Mouse (Mus musculus) myocyte (in vitro differentiated cells): ENCODE data around the gene Wars. TPM values are rescaled to one million over a fixed set of nuclear protein-coding genes. Genes with fewer than 3 reads are reported as not detected.

Experiments used
- H3K27me3 ChIP-seq: one replicate; pipeline ENCODE4 v1.6.1; 2011; ENCODE audit not compliant: control insufficient read depth, insufficient read depth, insufficient read length
- H3K36me3 ChIP-seq: one replicate; pipeline ENCODE4 v1.6.1; 2011; ENCODE audit not compliant: control insufficient read depth, insufficient read depth
- H3K4me2 ChIP-seq: one replicate; pipeline ENCODE4 v1.6.1; 2011; ENCODE audit warnings: low read depth, control low read depth
- H3K4me3 ChIP-seq: one replicate; pipeline ENCODE4 v1.5.1; 2011; ENCODE audit warnings: mild to moderate bottlenecking, control low read depth, moderate library complexity
- H3K79me2 ChIP-seq: one replicate; pipeline ENCODE4 v1.6.1; 2011; ENCODE audit not compliant: control insufficient read depth, insufficient read depth
- H3ac ChIP-seq: one replicate; pipeline ENCODE4 v1.6.1; 2011; ENCODE audit not compliant: control insufficient read depth, insufficient read length
- CEBPB ChIP-seq: IDR thresholded peaks from 2 replicates; pipeline ENCODE4 v1.6.1; 2011; ENCODE audit warnings: mild to moderate bottlenecking, moderate library complexity; ENCODE audit not compliant: poor library complexity, insufficient read depth, severe bottlenecking
- E2F4 ChIP-seq: IDR thresholded peaks from one replicate; pipeline ENCODE4 v1.6.1; 2011; ENCODE audit warnings: mild to moderate bottlenecking, control low read depth, moderate library complexity; ENCODE audit not compliant: insufficient read depth
- MAX ChIP-seq: IDR thresholded peaks from one replicate; pipeline ENCODE4 v1.6.1; 2011; ENCODE audit warnings: low read depth, mild to moderate bottlenecking, control low read depth
- MYOD1 ChIP-seq, 3 experiments: IDR thresholded peaks; one replicate each; pipeline ENCODE4 v1.6.1; 2011; ENCODE audit warnings: control low read depth in 2 of 3, low read depth in 2 of 3, mild to moderate bottlenecking in 2 of 3, moderate library complexity in 1 of 3; ENCODE audit not compliant: insufficient read length in 2 of 3, control insufficient read depth in 1 of 3
- MYOG ChIP-seq, 3 experiments: IDR thresholded peaks; one replicate each; pipeline ENCODE4 v1.6.1; 2011; ENCODE audit warnings: control low read depth in 2 of 3, low read depth in 2 of 3, mild to moderate bottlenecking in 2 of 3; ENCODE audit not compliant: insufficient read length in 2 of 3, control insufficient read depth in 1 of 3, insufficient read depth in 1 of 3
- POLR2A ChIP-seq: IDR thresholded peaks from one replicate; pipeline ENCODE4 v1.6.1; 2011; ENCODE audit warnings: low read depth, mild to moderate bottlenecking, control low read depth, moderate library complexity; ENCODE audit not compliant: insufficient read length
- POLR2AphosphoS2 ChIP-seq: IDR thresholded peaks from one replicate; pipeline ENCODE4 v1.6.1; 2011; ENCODE audit warnings: low read depth, control low read depth; ENCODE audit not compliant: insufficient read length
- REST ChIP-seq: IDR thresholded peaks from one replicate; pipeline ENCODE4 v1.6.1; 2011; ENCODE audit warnings: mild to moderate bottlenecking, control low read depth, moderate library complexity; ENCODE audit not compliant: insufficient read depth, insufficient read length
- SRF ChIP-seq: IDR thresholded peaks from one replicate; pipeline ENCODE4 v1.6.1; 2011; ENCODE audit warnings: low read depth; ENCODE audit not compliant: control insufficient read depth, insufficient read length
- TCF12 ChIP-seq: IDR thresholded peaks from one replicate; pipeline ENCODE4 v1.6.1; 2011; ENCODE audit warnings: mild to moderate bottlenecking, control low read depth; ENCODE audit not compliant: poor library complexity, insufficient read depth, severe bottlenecking
- TCF3 ChIP-seq: IDR thresholded peaks from one replicate; pipeline ENCODE4 v1.6.1; 2011; ENCODE audit warnings: low read depth, control low read depth; ENCODE audit not compliant: insufficient read length
- USF1 ChIP-seq: IDR thresholded peaks from one replicate; pipeline ENCODE4 v1.6.1; 2011; ENCODE audit warnings: low read depth, mild to moderate bottlenecking, control low read depth, moderate library complexity
- polyA plus RNA-seq: library from polyadenylated mRNA; unstranded; fragments of >200 nt; fragmentation: generic; extraction: Trizol; gene quantifications from one replicate; pipeline ENCODE4 v1.2.1, GENCODE M21; 2012; ENCODE audit warnings: missing spikeins

The Wars gene
- polyA plus RNA-seq, 1 experiment = 180 TPM

GRCm38 (mm10) chr12:108917509-108917908 is 23.5 kb upstream of the Wars start:
- no peak overlapping the region for H3ac ChIP-seq
- no peak overlapping the region for H3K4me3 ChIP-seq
- H3K27me3 ChIP-seq = no peaks in the 10 kb centered on the region
- H3K36me3 ChIP-seq = no peaks in the 10 kb centered on the region
- TF ChIP-seq TCF12 (no peak), MAX (no peak), USF1 (no peak), MYOD1 (IDR thresholded peaks at IDR 0.05; ENCODE audit: control insufficient read depth in 1 of 3, insufficient read length in 2 of 3, low read depth in 2 of 3) (no peak), POLR2AphosphoS2 (no peak)
- H3K79me2 ChIP-seq = no peaks in the 10 kb centered on the region
- H3K4me2 ChIP-seq = no peak overlapping the region

GRCm38 (mm10) chr12:108916447-108917042 is 22.6 kb upstream of the Wars start:
- no peaks in the 10 kb centered on the region for H3K79me2 ChIP-seq

GRCm38 (mm10) chr12:108915893-108916292 is 21.9 kb upstream of the Wars start:
- Histone ChIP-seq H3K36me3 (no peaks in the 10 kb centered on the region), H3K27me3 (no peaks in the 10 kb centered on the region), H3K4me2 (no peak overlapping the region), H3K79me2 (no peaks in the 10 kb centered on the region), H3K4me3 (no peak overlapping the region), H3ac (no peak overlapping the region)
- TF ChIP-seq TCF3 (no peak), E2F4 (no peak)

More at GRCm38 (mm10) chr12:108916447-108917042, 22.6 kb upstream of the Wars start:
- Histone ChIP-seq H3K36me3 (no peaks in the 10 kb centered on the region), H3K27me3 (no peaks in the 10 kb centered on the region), H3ac (no peak overlapping the region), H3K4me2 (no peak overlapping the region), H3K4me3 (no peak overlapping the region)
- TF ChIP-seq POLR2AphosphoS2 = no peak
- no peak for TF ChIP-seq SRF
- TF ChIP-seq E2F4 = no peak
- TF ChIP-seq CEBPB = no peak
- no peak for TF ChIP-seq REST
- TF ChIP-seq MYOD1 (IDR thresholded peaks at IDR 0.05; ENCODE audit: control insufficient read depth in 1 of 3, insufficient read length in 2 of 3, low read depth in 2 of 3) = no peak
- TF ChIP-seq MYOG (IDR thresholded peaks at IDR 0.05; ENCODE audit: control insufficient read depth in 1 of 3, insufficient read depth in 1 of 3, insufficient read length in 2 of 3, low read depth in 2 of 3) = no peak
- TF ChIP-seq POLR2A = no peak
- no peak for TF ChIP-seq USF1
- no peak for TF ChIP-seq TCF12
- no peak for TF ChIP-seq MAX
- no peak for TF ChIP-seq TCF3

GRCm38 (mm10) chr12:108914709-108915340 is 20.9 kb upstream of the Wars start:
- Histone ChIP-seq H3K4me2 (peak overlapping the region; percentile 30), H3ac (no peak overlapping the region), H3K36me3 (no peaks in the 10 kb centered on the region), H3K4me3 (no peak overlapping the region), H3K79me2 (no peaks in the 10 kb centered on the region), H3K27me3 (no peaks in the 10 kb centered on the region)
- no peak for TF ChIP-seq POLR2A
- TF ChIP-seq TCF12 = no peak
- TF ChIP-seq MAX = no peak
- no peak for TF ChIP-seq MYOG (IDR thresholded peaks at IDR 0.05; ENCODE audit: control insufficient read depth in 1 of 3, insufficient read depth in 1 of 3, insufficient read length in 2 of 3, low read depth in 2 of 3)
- TF ChIP-seq REST = no peak
- TF ChIP-seq SRF = no peak
- no peak for TF ChIP-seq E2F4
- TF ChIP-seq POLR2AphosphoS2 = no peak
- TF ChIP-seq CEBPB = no peak
- TF ChIP-seq TCF3 = no peak
- no peak for TF ChIP-seq USF1

- TF ChIP-seq TCF12 = no peak
- no peak for TF ChIP-seq MAX
- peak; percentile 25; the same call in 1 of the 2 replicates for TF ChIP-seq CEBPB
- no peaks in the 10 kb centered on the region for H3K27me3 ChIP-seq
- H3K4me3 ChIP-seq = no peak overlapping the region
- H3ac ChIP-seq = no peak overlapping the region
- peak overlapping the region; percentile 30 for H3K4me2 ChIP-seq
- no peaks in the 10 kb centered on the region for H3K36me3 ChIP-seq
- no peaks in the 10 kb centered on the region for H3K79me2 ChIP-seq
These were observed 20.2 kb upstream of the Wars start for GRCm38 (mm10) chr12:108914198-108914597.
